Mouse (Mus musculus) retina, adult 2 months (tissue): ENCODE measurements around the gene Tekt1.

Experiments used
- DNase-seq: peaks from one replicate; pipeline ENCODE4 v3.0.0-alpha.2; 2012; ENCODE audit warnings: low read depth, low spot score

Gene Tekt1

DNA sequence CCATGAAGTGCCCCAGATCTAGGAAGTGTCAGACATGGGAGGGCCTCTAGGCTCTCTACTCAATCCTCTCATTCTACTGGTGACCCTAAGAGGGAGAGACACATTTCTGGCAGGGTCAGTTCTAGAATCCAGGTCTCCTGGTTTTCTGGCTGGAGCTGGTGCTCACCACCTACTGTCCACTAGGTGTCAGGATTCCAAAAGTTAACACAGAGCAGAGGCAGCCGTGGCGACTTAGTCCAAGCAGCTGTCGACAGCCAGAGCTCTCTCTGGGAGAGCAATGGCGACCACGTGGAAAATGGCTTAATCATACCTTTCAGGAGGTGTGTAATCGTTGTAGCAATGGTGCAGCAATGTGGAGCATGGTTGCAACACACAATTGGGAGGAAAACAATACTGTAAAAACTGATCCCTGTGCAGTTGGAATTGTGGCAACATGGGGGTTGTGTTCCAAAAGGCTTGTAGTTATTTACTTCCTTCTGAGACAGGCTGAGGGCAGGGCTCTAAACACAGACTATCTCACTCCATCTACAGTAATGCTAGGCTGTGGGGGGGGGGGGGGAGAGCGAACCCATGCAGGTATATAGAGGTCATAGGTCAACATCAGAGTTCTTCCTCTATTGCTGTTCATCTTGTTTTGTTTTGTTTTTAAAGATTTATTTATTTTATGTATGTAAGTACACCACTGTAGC is 19.5 kb downstream of the Tekt1 start:
- peak; percentile 58 for DNase-seq

- DNase-seq, result no peak
Measured at GRCm38 (mm10) chr11:72339716-72340115, 22.5 kb downstream of the Tekt1 start.

- no peak for DNase-seq
Measured at GRCm38 (mm10) chr11:72338437-72338871, 23.8 kb downstream of the Tekt1 start.

GRCm38 (mm10) chr11:72336726-72337125 is 25.5 kb downstream of the Tekt1 start:
- no peak for DNase-seq

- no peak for DNase-seq
Measured at GRCm38 (mm10) chr11:72334653-72335052, 27.6 kb downstream of the Tekt1 start.

DNA sequence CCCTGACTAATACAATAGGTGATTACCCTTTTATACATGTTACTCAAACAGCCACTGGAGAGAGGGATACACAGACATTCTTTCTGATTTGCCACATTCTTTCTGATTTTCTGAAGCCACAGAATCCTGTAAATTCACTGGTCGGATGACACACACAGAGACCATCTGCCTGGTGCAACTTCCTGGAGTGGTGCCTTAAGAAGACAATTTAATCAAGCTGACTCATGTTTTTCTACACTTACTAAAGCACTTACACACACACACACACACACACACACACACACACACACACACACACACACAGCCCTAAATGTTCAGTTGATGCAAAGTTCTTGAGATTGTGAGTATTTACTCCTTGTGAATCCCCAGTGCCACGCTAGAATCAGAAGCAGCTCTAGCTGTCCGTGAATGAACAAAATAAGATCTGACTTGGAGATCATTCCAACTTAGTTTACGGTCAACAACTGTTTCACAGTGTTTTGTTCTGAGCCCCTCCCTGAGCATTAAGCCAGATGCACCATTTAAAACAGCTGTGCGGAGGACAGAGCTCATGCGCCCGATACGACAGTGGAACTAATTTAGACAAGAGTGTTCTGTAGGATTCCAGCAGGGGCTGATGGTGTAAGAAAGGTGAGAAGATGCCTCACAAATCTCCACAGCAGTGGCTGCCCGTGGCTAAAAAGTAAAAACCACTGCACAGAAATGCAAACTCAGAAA is 29.1 kb downstream of the Tekt1 start:
- DNase-seq, result no peak

GRCm38 (mm10) chr11:72325701-72326100 is 36.5 kb downstream of the Tekt1 start:
- no peak for DNase-seq

- no peak for DNase-seq
Measured at GRCm38 (mm10) chr11:72324431-72324830, 37.8 kb downstream of the Tekt1 start.

DNA sequence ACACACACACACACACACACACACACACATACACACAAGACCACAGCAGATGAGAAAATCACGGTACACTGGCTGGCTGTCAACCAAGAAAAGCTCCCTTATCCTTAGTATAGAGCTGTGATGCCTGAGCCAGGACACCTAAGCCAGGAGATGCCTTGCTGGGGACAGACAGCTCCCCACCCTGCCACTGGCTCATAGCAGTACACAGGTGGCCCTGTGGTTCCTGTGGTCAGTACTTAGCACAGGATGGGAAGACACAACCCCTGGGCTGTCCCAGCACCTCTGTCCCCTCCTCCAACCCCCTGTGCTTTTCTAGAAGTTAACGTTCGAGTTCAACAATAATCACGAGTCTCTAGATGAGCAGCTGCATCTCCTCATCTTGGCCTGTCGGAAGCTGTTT is 44.2 kb downstream of the Tekt1 start:
- DNase-seq, result no peak

DNA sequence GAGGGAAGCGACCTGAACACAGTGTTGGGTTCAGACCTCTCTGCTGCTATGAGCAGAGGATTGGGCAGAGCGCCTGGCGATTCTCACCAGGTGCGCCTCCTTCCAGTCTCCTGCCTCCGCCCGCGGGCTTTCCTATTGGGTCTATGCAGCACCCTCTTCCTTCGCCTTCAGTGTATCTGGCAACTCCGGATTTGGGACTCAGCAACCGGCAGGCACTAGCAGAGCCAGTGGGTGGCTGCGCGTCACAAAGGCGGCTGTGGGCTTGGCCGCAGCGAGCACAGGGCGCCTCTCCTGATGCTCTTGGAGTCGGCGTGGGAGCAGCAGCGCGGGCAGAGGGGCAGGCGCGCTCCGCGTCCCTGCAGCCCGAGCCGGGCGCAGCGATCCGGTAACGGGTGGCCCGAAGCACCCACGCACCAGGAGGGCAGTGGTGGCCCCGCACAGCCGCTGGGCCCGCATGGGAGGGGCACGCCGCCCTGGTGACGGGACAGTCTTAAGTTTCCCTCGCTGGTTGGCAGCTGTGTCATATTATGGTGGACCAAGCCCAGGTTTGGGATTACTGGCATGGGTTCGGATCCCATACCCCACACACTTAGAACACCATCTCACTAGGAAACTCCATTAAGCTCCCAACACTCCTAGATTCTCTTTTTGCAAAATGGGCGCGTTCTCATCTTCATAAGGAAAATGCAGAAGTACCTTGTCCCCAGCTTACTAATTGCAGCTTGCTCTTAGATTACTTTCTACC is 47.9 kb downstream of the Tekt1 start, which contains the start of gene Fbxo39:
Gene Fbxo39 (plus strand): TSS at position 294 of the 745 bp plus-strand sequence.
- no peak for DNase-seq

GRCm38 (mm10) chr11:72311355-72312001 is 50.8 kb downstream of the Tekt1 start:
- no peak for DNase-seq

GRCm38 (mm10) chr11:72310491-72310890 is 51.8 kb downstream of the Tekt1 start:
- no peak for DNase-seq

GRCm38 (mm10) chr11:72308982-72309381 is 53.3 kb downstream of the Tekt1 start:
- DNase-seq, result no peak

- DNase-seq, result no peak
Measured at GRCm38 (mm10) chr11:72307461-72307860, 54.8 kb downstream of the Tekt1 start.

DNA sequence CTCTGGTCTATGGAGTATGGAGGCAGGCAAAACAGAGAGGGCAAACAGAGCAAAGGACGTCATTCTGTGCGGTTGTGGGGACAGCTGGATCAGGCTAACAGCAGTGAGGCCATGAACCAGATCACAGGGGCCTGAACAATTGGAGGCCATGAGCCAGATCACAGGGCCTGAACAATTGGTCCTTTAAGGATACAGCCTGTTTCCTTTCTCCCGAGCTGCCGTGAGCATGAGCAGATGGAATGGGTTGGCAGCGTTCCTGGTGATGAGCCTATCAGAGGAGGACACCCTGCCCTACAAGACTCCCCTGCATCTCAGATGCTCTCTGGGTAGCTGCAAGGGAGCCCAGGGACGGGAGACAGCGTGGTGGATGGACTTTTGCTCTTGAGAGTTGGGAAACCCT is 60.0 kb downstream of the Tekt1 start:
- DNase-seq, result no peak

- DNase-seq, result no peak
Measured at GRCm38 (mm10) chr11:72301334-72301733, 60.9 kb downstream of the Tekt1 start, which contains the start of gene Xaf1. Xaf1 (plus strand) TSS chr11:72301629.
